Mouse (Mus musculus): ENCODE results near the gene Cmtm5.

DNA sequence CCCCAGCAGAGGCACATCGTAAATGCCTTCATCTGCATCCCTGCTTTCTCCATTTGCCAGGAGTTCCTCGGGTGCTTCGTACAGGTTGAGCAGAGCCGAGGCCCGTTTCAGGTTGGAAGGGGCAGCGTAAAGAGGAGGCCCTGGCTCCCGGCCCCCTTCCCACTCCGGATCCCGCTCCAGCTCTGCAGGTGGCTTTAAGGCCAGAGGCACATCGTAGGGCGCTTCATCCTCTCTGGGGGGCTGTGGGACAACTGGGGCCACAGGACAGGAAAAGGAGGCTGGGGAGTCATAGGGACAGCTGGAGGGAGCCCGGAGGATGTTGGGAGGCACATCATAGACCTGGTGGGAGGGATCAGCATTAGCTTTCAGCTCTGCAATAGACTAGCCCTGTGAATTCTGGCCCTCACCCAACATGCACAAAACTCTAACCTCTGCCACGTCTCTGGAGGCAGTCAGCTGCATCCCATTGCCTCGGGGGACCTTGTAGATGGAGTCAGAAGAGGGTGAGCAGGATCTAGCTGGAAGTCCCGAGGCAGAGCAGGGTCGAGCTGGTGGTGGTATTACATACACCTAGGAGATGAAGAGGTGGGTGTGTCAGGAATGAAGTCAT, 15.9 kb upstream of the Cmtm5 start:
- no peak for TF ChIP-seq CTCF (conservative IDR thresholded peaks at IDR 0.05 in 1 of 2, IDR thresholded peaks at IDR 0.05 in 1 of 2; ENCODE audit: low read depth in 2 of 2, low read length in 2 of 2)
- TF ChIP-seq TCF12 (IDR thresholded peaks at IDR 0.05; ENCODE audit: low read depth, low read length): no peak
- TF ChIP-seq MAX (IDR thresholded peaks at IDR 0.05; ENCODE audit: low read length): no peak
- TF ChIP-seq NELFE (IDR thresholded peaks at IDR 0.05; ENCODE audit: low read depth, low read length): no peak
- no peak for TF ChIP-seq ZNF384 (IDR thresholded peaks at IDR 0.05; ENCODE audit: low read depth, low read length)
- no peak for TF ChIP-seq JUND (conservative IDR thresholded peaks at IDR 0.05; ENCODE audit: low read depth, low read length)
- no peak for TF ChIP-seq E2F4 (IDR thresholded peaks at IDR 0.05; ENCODE audit: insufficient replicate concordance, low read depth, low read length)
- TF ChIP-seq EP300 (IDR thresholded peaks at IDR 0.05; ENCODE audit: low read length): no peak
- TF ChIP-seq CHD2 (IDR thresholded peaks at IDR 0.05; ENCODE audit: low read length): no peak
- no peak for TF ChIP-seq POLR2A (IDR thresholded peaks at IDR 0.05; ENCODE audit: low read depth, low read length)
